Mouse (Mus musculus): Measurements from ENCODE around the gene Lin28b. TPM values are rescaled to one million over a fixed set of nuclear protein-coding genes. Genes with fewer than 3 reads are reported as not detected.

Gene Lin28b
- polyA plus RNA-seq (2014; fragmentation: Nextera tagmentation; extraction: Ambion mirVana): 26.1 and 29.7 TPM in 2 replicates

DNA sequence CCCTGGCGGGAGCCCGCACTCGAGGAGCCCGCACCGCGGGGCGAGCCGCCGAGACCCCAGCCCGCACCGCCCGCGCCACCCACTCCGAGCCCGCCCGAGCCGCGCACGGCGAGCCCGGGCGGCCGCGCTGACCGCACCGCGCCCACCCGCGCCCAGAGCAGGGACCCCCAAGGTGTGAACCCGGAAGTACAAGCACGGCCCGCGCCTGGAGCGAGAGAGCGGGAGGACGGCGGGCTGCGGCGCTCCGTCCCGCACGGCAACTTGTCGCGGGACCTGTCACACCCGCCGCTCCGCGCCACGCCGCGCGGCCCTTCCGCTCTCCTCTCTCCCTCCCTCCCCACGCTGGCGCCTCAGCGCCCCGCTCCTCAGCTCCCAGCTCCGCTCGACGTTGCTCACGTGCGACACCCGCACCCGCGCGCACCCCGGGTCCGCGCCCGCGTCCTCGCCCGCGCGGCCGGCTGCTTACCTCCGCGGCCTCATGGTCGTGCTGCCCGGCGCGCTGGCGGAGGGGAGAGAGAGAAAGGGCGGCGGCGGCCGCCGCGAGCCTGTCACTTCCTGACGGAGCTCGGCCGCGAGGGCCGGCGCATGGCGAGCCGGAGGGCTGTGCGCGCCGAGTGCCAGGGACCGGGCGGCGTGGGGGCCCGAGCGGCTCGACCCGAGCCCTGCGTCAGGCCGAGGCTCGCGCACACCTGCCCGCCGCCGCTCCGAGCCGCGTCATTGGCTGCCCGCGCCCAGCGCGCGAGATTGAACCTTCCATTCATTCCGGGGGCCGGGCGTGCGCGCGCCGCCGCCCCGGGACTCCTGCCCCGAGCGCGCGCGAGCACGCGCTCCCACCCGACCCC lies at the start of gene Lin28b:
TSS of gene Lin28b (minus strand) at position 635 of the 842 bp plus-strand sequence.
- Histone ChIP-seq H3K4me2 (ENCODE audit: low read depth, severe bottlenecking) (peak within 1 kb of the TSS; percentile 96), H3K9ac (ENCODE audit: low read length) (peak within 1 kb of the TSS; percentile 67), H3K4me3 (ENCODE audit: low read depth, low read length) (peak within 1 kb of the TSS; percentile 64), H3K9me3 (ENCODE audit: control insufficient read depth, low read length) (no peaks in the 10 kb centered on the region), H3K27ac (replicated peaks; ENCODE audit: low read depth, low read length) (peak within 1 kb of the TSS; percentile 47; the same call in 1 of the 2 replicates), H3K27me3 (ENCODE audit: control insufficient read depth, insufficient read depth, low read length) (no peaks in the 10 kb centered on the region), H3K36me3 (ENCODE audit: control insufficient read depth, insufficient read depth, low read length) (no peaks in the 10 kb centered on the region), H3K4me1 (ENCODE audit: control insufficient read depth, insufficient read depth, low read length) (no peaks in the 10 kb centered on the region)
- DNase-seq (ENCODE audit: low spot score): peak; percentile 84
- ATAC-seq (ENCODE audit: insufficient number of reproducible peaks, low FRiP score, low TSS enrichment, low read depth): peak; percentile 89
- under 1% methylated on average over 97 of the region's 139 CpGs for WGBS

DNA sequence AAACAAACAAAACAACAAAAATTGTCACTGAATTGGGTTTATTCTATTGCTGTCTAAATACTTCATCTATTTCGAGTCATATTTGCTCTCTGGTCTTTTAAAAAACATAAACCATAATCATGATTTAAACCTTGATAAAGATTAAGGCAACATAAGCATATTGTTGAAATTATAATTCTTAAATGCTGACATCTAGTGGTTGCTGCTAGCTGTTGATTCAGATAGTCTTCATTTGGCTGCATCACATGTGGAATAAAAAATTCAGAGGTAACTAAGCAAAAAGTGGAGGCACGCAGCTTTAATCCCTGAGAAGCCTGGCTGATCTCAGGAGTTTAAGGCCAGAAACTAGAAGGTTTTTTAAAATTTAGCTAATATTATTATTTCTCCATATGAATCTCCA lies 25.6 kb upstream of the Lin28b start:
- ATAC-seq (ENCODE audit: insufficient number of reproducible peaks, low FRiP score, low TSS enrichment, low read depth) (no peak), DNase-seq (ENCODE audit: low spot score) (no peak)
- no peaks in the 10 kb centered on the region for H3K9me3 ChIP-seq (ENCODE audit: control insufficient read depth, low read length)
- no peak overlapping the region for H3K9ac ChIP-seq (ENCODE audit: low read length)
- H3K36me3 ChIP-seq (ENCODE audit: control insufficient read depth, insufficient read depth, low read length): no peaks in the 10 kb centered on the region
- 67% methylated on average over 2 of the region's 2 CpGs for WGBS
- no peak overlapping the region for H3K27ac ChIP-seq (replicated peaks; ENCODE audit: low read depth, low read length)
- no peak overlapping the region for H3K4me3 ChIP-seq (ENCODE audit: low read depth, low read length)
- no peaks in the 10 kb centered on the region for H3K27me3 ChIP-seq (ENCODE audit: control insufficient read depth, insufficient read depth, low read length)
- H3K4me1 ChIP-seq (ENCODE audit: control insufficient read depth, insufficient read depth, low read length): no peaks in the 10 kb centered on the region
- H3K4me2 ChIP-seq (ENCODE audit: low read depth, severe bottlenecking): no peak overlapping the region

DNA sequence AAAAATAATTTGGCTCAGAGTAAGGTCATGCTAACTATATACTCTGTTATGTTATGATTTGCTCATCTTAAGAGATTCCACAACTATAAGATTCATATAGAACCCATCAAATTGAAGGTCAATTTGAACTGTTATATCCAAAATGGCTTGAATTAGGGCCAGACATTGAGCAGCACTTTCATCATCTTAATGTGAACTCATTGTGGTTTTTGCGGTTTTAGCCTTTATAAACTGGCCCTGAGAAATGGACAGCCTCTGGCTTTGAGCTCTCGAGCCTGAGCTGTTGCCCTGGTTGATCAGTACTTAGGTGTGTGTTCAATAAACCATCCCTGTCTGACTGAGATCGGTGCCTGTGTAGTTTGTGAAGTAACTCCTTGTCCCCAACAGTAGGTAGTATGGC lies 24.5 kb upstream of the Lin28b start:
- 80% methylated on average over 3 of the region's 3 CpGs for WGBS
- no peak for DNase-seq (ENCODE audit: low spot score)
- no peaks in the 10 kb centered on the region for H3K9me3 ChIP-seq (ENCODE audit: control insufficient read depth, low read length)
- H3K36me3 ChIP-seq (ENCODE audit: control insufficient read depth, insufficient read depth, low read length): no peaks in the 10 kb centered on the region
- no peak overlapping the region for H3K4me3 ChIP-seq (ENCODE audit: low read depth, low read length)
- H3K27ac ChIP-seq (replicated peaks; ENCODE audit: low read depth, low read length): no peak overlapping the region
- H3K4me1 ChIP-seq (ENCODE audit: control insufficient read depth, insufficient read depth, low read length): no peaks in the 10 kb centered on the region
- H3K9ac ChIP-seq (ENCODE audit: low read length): no peak overlapping the region
- H3K4me2 ChIP-seq (ENCODE audit: low read depth, severe bottlenecking): no peak overlapping the region
- H3K27me3 ChIP-seq (ENCODE audit: control insufficient read depth, insufficient read depth, low read length): no peaks in the 10 kb centered on the region
- ATAC-seq (ENCODE audit: insufficient number of reproducible peaks, low FRiP score, low TSS enrichment, low read depth): no peak

DNA sequence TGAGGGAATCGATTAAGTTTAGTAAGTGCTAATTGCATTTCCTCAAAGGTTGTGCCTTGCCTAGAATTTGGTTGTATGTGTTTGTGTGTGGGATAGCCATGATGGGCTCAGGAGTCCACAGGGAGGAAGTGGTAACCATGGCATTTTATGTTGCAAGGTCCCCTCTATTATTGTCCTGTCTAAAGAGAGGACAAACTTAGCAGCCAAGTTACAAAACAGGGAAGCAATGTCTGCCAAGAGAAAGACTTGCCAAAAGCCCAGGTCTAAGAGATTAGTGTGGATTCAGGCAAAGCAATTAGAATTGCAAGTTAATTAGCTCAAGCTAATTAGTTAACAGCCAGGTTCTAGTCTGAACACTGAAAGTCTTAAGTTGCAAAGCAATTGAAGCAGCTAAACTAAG lies 14.1 kb upstream of the Lin28b start:
- DNase-seq (ENCODE audit: low spot score) (no peak), ATAC-seq (ENCODE audit: insufficient number of reproducible peaks, low FRiP score, low TSS enrichment, low read depth) (no peak)
- no peaks in the 10 kb centered on the region for H3K36me3 ChIP-seq (ENCODE audit: control insufficient read depth, insufficient read depth, low read length)
- WGBS: 93% methylated on average over 1 of the region's 1 CpGs
- H3K9ac ChIP-seq (ENCODE audit: low read length): no peak overlapping the region
- H3K9me3 ChIP-seq (ENCODE audit: control insufficient read depth, low read length): no peaks in the 10 kb centered on the region
- no peak overlapping the region for H3K27ac ChIP-seq (replicated peaks; ENCODE audit: low read depth, low read length)
- no peak overlapping the region for H3K4me2 ChIP-seq (ENCODE audit: low read depth, severe bottlenecking)
- no peak overlapping the region for H3K4me3 ChIP-seq (ENCODE audit: low read depth, low read length)
- H3K4me1 ChIP-seq (ENCODE audit: control insufficient read depth, insufficient read depth, low read length): no peaks in the 10 kb centered on the region
- no peaks in the 10 kb centered on the region for H3K27me3 ChIP-seq (ENCODE audit: control insufficient read depth, insufficient read depth, low read length)

DNA sequence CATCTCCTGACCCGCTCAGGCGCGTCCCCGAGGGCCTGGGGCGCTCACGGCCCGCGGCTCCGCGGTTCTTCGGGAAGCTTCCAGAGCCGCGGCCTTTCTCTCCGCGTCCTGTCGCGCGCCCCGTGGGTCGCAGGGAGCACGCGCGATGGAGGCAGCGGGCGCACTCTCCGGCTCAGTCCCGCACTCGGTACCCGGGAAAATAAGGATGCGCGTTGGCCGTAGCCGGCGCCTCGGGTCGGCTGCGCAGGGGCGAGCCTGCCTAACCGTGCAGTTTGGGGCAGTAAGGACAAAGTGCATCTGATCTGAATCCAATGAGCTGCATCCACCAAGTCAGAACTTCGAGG lies 380 bp upstream of the Lin28b start:
- Histone ChIP-seq H3K4me1 (ENCODE audit: control insufficient read depth, insufficient read depth, low read length) (no peaks in the 10 kb centered on the region), H3K4me3 (ENCODE audit: low read depth, low read length) (peak overlapping the region; percentile 64), H3K4me2 (ENCODE audit: low read depth, severe bottlenecking) (peak overlapping the region; percentile 96), H3K9ac (ENCODE audit: low read length) (peak overlapping the region; percentile 67), H3K27me3 (ENCODE audit: control insufficient read depth, insufficient read depth, low read length) (no peaks in the 10 kb centered on the region), H3K27ac (replicated peaks; ENCODE audit: low read depth, low read length) (no peak overlapping the region), H3K36me3 (ENCODE audit: control insufficient read depth, insufficient read depth, low read length) (no peaks in the 10 kb centered on the region), H3K9me3 (ENCODE audit: control insufficient read depth, low read length) (no peaks in the 10 kb centered on the region)
- WGBS: 0% methylated on average over 39 of the region's 40 CpGs
- ATAC-seq (ENCODE audit: insufficient number of reproducible peaks, low FRiP score, low TSS enrichment, low read depth): 0 out of 2 replicates have a peak, but pooled peaks have one; percentile 37
- no peak for DNase-seq (ENCODE audit: low spot score)

DNA sequence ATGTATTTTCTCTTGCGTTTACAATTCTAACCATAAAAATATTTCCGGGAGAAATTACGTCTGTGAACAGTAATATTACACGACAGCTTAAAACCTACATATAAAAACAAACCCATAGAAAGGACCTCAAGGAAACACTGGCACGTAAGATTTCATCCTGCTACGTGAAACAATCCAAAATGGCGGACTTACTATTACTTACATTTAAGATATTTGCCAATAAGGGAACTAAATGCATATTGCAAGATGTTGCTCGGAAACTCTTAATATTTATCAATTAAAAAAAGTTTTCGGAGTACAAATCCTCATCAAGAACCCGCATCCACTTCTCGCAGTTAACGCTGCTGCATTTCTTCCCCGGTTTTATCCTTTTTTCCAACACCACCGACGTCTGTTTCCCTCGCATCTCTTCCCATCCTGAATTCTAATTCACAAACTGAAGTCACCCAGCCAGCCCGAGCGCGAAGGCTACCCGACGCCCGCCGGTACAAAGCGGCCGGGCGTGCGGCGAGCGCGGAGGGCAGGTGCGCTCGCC lies 902 bp downstream of the Lin28b start:
- Histone ChIP-seq H3K4me1 (ENCODE audit: control insufficient read depth, insufficient read depth, low read length) (no peaks in the 10 kb centered on the region), H3K36me3 (ENCODE audit: control insufficient read depth, insufficient read depth, low read length) (no peaks in the 10 kb centered on the region), H3K27me3 (ENCODE audit: control insufficient read depth, insufficient read depth, low read length) (no peaks in the 10 kb centered on the region), H3K4me3 (ENCODE audit: low read depth, low read length) (peak overlapping the region; percentile 64), H3K9me3 (ENCODE audit: control insufficient read depth, low read length) (no peaks in the 10 kb centered on the region), H3K4me2 (ENCODE audit: low read depth, severe bottlenecking) (peak overlapping the region; percentile 96), H3K27ac (replicated peaks; ENCODE audit: low read depth, low read length) (no peak overlapping the region), H3K9ac (ENCODE audit: low read length) (peak overlapping the region; percentile 67)
- ATAC-seq (ENCODE audit: insufficient number of reproducible peaks, low FRiP score, low TSS enrichment, low read depth) (no peak), DNase-seq (ENCODE audit: low spot score) (no peak)
- WGBS: under 1% methylated on average over 32 of the region's 32 CpGs

DNA sequence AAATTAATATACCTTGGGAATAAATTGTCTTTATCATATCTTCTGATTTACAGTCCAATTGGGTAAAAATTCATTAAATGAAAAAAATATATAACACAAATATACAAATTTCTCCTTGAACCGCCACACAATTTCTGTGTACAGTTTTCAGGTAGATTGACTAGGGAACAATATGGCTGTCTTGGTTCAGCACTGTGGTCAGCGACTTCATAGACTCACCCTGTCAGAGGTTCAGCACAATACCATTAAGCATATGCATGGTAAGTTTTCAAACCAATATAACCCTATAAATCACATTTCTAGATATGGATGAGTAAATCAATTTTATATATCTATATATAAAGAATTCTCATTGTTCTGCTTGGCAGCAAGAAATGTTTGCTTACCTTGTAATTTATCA lies 3.0 kb downstream of the Lin28b start:
- Histone ChIP-seq H3K36me3 (ENCODE audit: control insufficient read depth, insufficient read depth, low read length) (no peaks in the 10 kb centered on the region), H3K4me2 (ENCODE audit: low read depth, severe bottlenecking) (no peak overlapping the region), H3K4me3 (ENCODE audit: low read depth, low read length) (no peak overlapping the region), H3K27me3 (ENCODE audit: control insufficient read depth, insufficient read depth, low read length) (no peaks in the 10 kb centered on the region), H3K27ac (replicated peaks; ENCODE audit: low read depth, low read length) (no peak overlapping the region), H3K9me3 (ENCODE audit: control insufficient read depth, low read length) (no peaks in the 10 kb centered on the region), H3K4me1 (ENCODE audit: control insufficient read depth, insufficient read depth, low read length) (no peaks in the 10 kb centered on the region), H3K9ac (ENCODE audit: low read length) (no peak overlapping the region)
- ATAC-seq (ENCODE audit: insufficient number of reproducible peaks, low FRiP score, low TSS enrichment, low read depth): no peak
- 54% methylated on average over 2 of the region's 2 CpGs for WGBS
- DNase-seq (ENCODE audit: low spot score): peak; percentile 75

DNA sequence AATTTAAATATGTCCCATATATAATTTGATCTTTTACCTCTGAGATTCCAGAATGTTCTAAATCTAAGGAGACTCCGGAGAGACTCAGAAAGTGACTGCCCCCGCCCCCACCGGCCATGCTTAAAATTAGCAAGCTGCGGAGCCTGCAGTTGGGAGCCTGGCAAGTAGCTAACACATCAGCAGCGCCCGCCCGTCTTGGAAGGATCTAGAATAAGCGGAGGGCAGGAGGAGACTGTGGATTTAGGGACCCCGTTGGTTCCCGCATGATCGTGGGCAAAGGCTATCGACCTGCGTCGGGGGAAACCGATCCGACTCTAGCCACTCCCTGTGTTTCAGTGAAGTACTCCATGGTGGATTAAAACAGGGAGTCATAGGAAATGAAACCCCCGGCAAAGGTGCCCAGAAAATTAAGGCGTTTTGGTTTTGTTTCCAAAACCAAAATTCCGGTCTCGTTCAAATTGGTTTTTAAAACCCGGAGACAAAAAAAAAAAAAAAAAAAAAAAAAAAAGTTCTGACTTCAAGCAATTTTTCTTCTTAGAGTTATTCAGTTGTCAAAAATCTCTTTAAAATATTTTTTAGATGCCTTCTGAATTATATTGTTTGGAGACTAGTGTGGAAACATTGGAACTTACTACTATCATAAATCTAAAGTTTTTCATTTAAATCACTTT lies 12.4 kb downstream of the Lin28b start:
- Histone ChIP-seq H3K9ac (ENCODE audit: low read length) (peak overlapping the region; percentile 53), H3K4me2 (ENCODE audit: low read depth, severe bottlenecking) (peak overlapping the region; percentile 53), H3K4me3 (ENCODE audit: low read depth, low read length) (peak overlapping the region; percentile 29), H3K27me3 (ENCODE audit: control insufficient read depth, insufficient read depth, low read length) (no peaks in the 10 kb centered on the region), H3K9me3 (ENCODE audit: control insufficient read depth, low read length) (no peaks in the 10 kb centered on the region), H3K36me3 (ENCODE audit: control insufficient read depth, insufficient read depth, low read length) (no peaks in the 10 kb centered on the region), H3K27ac (replicated peaks; ENCODE audit: low read depth, low read length) (peak overlapping the region; percentile 68; the same call in 1 of the 2 replicates), H3K4me1 (ENCODE audit: control insufficient read depth, insufficient read depth, low read length) (peaks cover 9% of the 10 kb centered on the region)
- 1% methylated on average over 21 of the region's 21 CpGs for WGBS
- DNase-seq (ENCODE audit: low spot score): peak; percentile 73
- ATAC-seq (ENCODE audit: insufficient number of reproducible peaks, low FRiP score, low TSS enrichment, low read depth): no peak

All from limb, embryonic 11.5 days (tissue).